8 mouse cellular contexts compared by ENCODE assay signal in genomic region chr16:67619906-67620781, GRCm38 (mm10). TPM values are rescaled to one million over a fixed set of nuclear protein-coding genes. Genes with fewer than 3 reads are reported as not detected.
A peak's percentile ranks its signal among the peaks of the same experiment; 100 is the strongest.
DNase-seq lines count a peak whose midpoint lies in the region; ATAC-seq and TF ChIP-seq lines count a peak whose summit lies in the region.

No protein-coding gene starts in this region.

- H3K4me3 ChIP-seq in ES-E14 (ENCODE audit: insufficient read depth in 1 of 2, low read depth in 1 of 2, low read length in 2 of 2, poor library complexity in 1 of 2, severe bottlenecking in 1 of 2): peak overlapping the region; percentile 89 to 90
- peak overlapping the region; percentile 61 for H3K4me3 ChIP-seq in bone marrow macrophage, adult 2 months (ENCODE audit: insufficient read depth, low read length)
- peak overlapping the region; percentile 71 for H3K4me3 ChIP-seq in embryonic facial prominence, embryonic 15.5 days (replicated peaks)
- H3K4me3 ChIP-seq in layer of hippocampus, adult 2 months: peak overlapping the region; percentile 92
- peak overlapping the region; percentile 55 for H3K4me3 ChIP-seq in lung, adult 2 months (replicated peaks; ENCODE audit: extremely low read depth, low read depth, low read length)

- H3K36me3 ChIP-seq in ES-E14 (ENCODE audit: control insufficient read depth, insufficient read depth, low read length, poor library complexity, severe bottlenecking): no peaks in the 10 kb centered on the region
- H3K36me3 ChIP-seq in embryonic facial prominence, embryonic 15.5 days: no peaks in the 10 kb centered on the region

- no peak for DNase-seq in ES-E14 (ENCODE audit: low read depth, low spot score)
- DNase-seq in heart, postnatal 14 days: peak; percentile 3 to 6
- peak; percentile 80 to 85 for DNase-seq in layer of hippocampus, adult 2 months (ENCODE audit: low spot score in 2 of 2)
- DNase-seq in lung, adult 2 months: peak; percentile 31
- DNase-seq in ovary, adult 18-20 months (ENCODE audit: low spot score): peak; percentile 6

- TF ChIP-seq CTCF in bone marrow macrophage, adult 2 months (IDR thresholded peaks at IDR 0.05; ENCODE audit: low read depth, low read length): no peak
- TF ChIP-seq CTCF in layer of hippocampus, adult 2 months (conservative IDR thresholded peaks at IDR 0.05): peak; percentile 49
- TF ChIP-seq CTCF in lung, adult 2 months (IDR thresholded peaks at IDR 0.05; ENCODE audit: insufficient read depth, low read length): no peak

- peaks cover 12% of the 10 kb centered on the region; the same call in 1 of the 2 replicates for H3K27me3 ChIP-seq in embryonic facial prominence, embryonic 15.5 days

- H3K9me3 ChIP-seq in ES-E14 (ENCODE audit: control insufficient read depth, insufficient read depth, low read depth, low read length): no peaks in the 10 kb centered on the region
- H3K9me3 ChIP-seq in embryonic facial prominence, embryonic 15.5 days (replicated peaks): no peaks in the 10 kb centered on the region

- peak; percentile 52 for ATAC-seq in embryonic facial prominence, embryonic 15.5 days (ENCODE audit: insufficient number of reproducible peaks, low FRiP score, low TSS enrichment, low read depth)
- ATAC-seq in erythroid progenitor cell, adult 5-6 weeks (replicated peaks; ENCODE audit: low FRiP score, poor library complexity, severe bottlenecking): no peak

- under 1% methylated on average over 53 of the region's 61 CpGs for WGBS in embryonic facial prominence, embryonic 15.5 days
- under 1% methylated on average over 55 of the region's 61 CpGs for WGBS in lung, adult 2 months

- peak overlapping the region; percentile 65 for H3K9ac ChIP-seq in ES-E14 (ENCODE audit: insufficient read depth, low read depth, low read length, poor library complexity, severe bottlenecking)
- H3K9ac ChIP-seq in embryonic facial prominence, embryonic 15.5 days: peak overlapping the region; percentile 39; the same call in 1 of the 2 replicates

- peaks cover 0 to 3% of the 10 kb centered on the region in 2 experiments; a peak in 1 of 4 replicates for H3K4me1 ChIP-seq in ES-E14 (ENCODE audit: control insufficient read depth in 2 of 2, insufficient read depth in 2 of 2, low read length in 2 of 2, poor library complexity in 1 of 2)
- 0 out of 2 replicates have a peak, but pooled peaks cover 2% of the 10 kb centered on the region for H3K4me1 ChIP-seq in bone marrow macrophage, adult 2 months (ENCODE audit: control insufficient read depth, insufficient read depth, low read length)
- H3K4me1 ChIP-seq in embryonic facial prominence, embryonic 15.5 days: peaks cover 14% of the 10 kb centered on the region; the same call in 1 of the 2 replicates
- H3K4me1 ChIP-seq in lung, adult 2 months (ENCODE audit: control insufficient read depth, insufficient read depth, low read length): no peaks in the 10 kb centered on the region; the same call in 1 of the 2 replicates

- in situ Hi-C loops in ES-E14 (cut with MboI; ENCODE audit: low sequenced_read_pairs in 2 of 2, unreplicated experiment in 2 of 2): no loop called here

- no peak for TF ChIP-seq POLR2A in bone marrow macrophage, adult 2 months (IDR thresholded peaks at IDR 0.05; ENCODE audit: borderline replicate concordance, low read depth, low read length)
- TF ChIP-seq POLR2A in lung, adult 2 months (IDR thresholded peaks at IDR 0.05; ENCODE audit: borderline replicate concordance, extremely low read depth, low read depth, low read length): no peak

- no peak overlapping the region for H3K27ac ChIP-seq in ES-E14 (ENCODE audit: insufficient read depth, low read depth, low read length, poor library complexity, severe bottlenecking)
- H3K27ac ChIP-seq in bone marrow macrophage, adult 2 months (ENCODE audit: insufficient read depth, low read depth, low read length): no peak overlapping the region
- H3K27ac ChIP-seq in embryonic facial prominence, embryonic 15.5 days (replicated peaks): no peak overlapping the region
- H3K27ac ChIP-seq in layer of hippocampus, adult 2 months: peak overlapping the region; percentile 97

- peak overlapping the region; percentile 97 for H3K4me2 ChIP-seq in embryonic facial prominence, embryonic 15.5 days (replicated peaks)

- intact Hi-C loops in heart, postnatal 14 days (cut with DNase I): no loop called here

TF ChIP-seq in ES-E14, 5 proteins besides CTCF, POLR2A, EP300 and RAD21:
- TF ChIP-seq MAFK (IDR thresholded peaks at IDR 0.05; ENCODE audit: insufficient read depth, low read depth, low read length) (no peak), CHD2 (IDR thresholded peaks at IDR 0.05; ENCODE audit: low read depth, low read length) (no peak), HCFC1 (IDR thresholded peaks at IDR 0.05; ENCODE audit: borderline replicate concordance, insufficient read depth, low read length) (no peak), ZNF384 (IDR thresholded peaks at IDR 0.05; ENCODE audit: low read depth, low read length) (no peak), ZC3H11A (IDR thresholded peaks at IDR 0.05; ENCODE audit: borderline replicate concordance, low read depth, low read length) (no peak)

RNA-seq across cellular contexts. Expression of gene Cadm2, which starts 0.6 kb away (rescaled TPM):
- 0.09 and 0.74 TPM in 2 replicates for total RNA-seq in ES-E14 (2012; rRNA removed)
- polyA plus RNA-seq in bone marrow macrophage, adult 2 months (2012; ENCODE audit: insufficient read depth, insufficient read length, missing spikeins): not detected in 2 replicates
- polyA plus RNA-seq in embryonic facial prominence, embryonic 15.5 days (2015; fragmentation: Nextera tagmentation; extraction: Ambion mirVana): 3.6 and 4.2 TPM in 2 replicates
- total RNA-seq in heart, postnatal 14 days (2021): under 1 TPM; 0.20 to 0.67 TPM
- total RNA-seq in layer of hippocampus, adult 2 months (2021): 100 to 1,000 TPM; 212 to 245 TPM
- polyA plus RNA-seq in lung, adult 2 months (2012; rRNA removed): 1.3 and 1.6 TPM in 2 replicates
- total RNA-seq in erythroid progenitor cell, adult 5-6 weeks (2015; ENCODE audit: low replicate concordance): not detected in 2 replicates
- total RNA-seq in erythroid progenitor cell, adult 5-6 weeks (2017; ENCODE audit: low replicate concordance): not detected in 2 replicates

Comparison
In these comparisons a context has a peak if more than half of its experiments do, and no peak if none do; other contexts are left out.
1. RNA of gene Cadm2, which starts 0.6 kb away (total RNA-seq): 212 to 245 TPM in layer of hippocampus, adult 2 months; 0.20 to 0.67 TPM in heart, postnatal 14 days, 0.09 to 0.74 TPM in ES-E14 and not detected in erythroid progenitor cell, adult 5-6 weeks; every median in the first group is over 100 times any median in the second.
2. Peak in every context shown above with its lines, with median percentiles within 50 percentile points of each other: H3K4me3 ChIP-seq.